Mouse (Mus musculus): ENCODE data around the gene Ccdc188.

- TF ChIP-seq HCFC1 (IDR thresholded peaks at IDR 0.05; ENCODE audit: borderline replicate concordance, insufficient read depth, low read length) (no peak), ZC3H11A (IDR thresholded peaks at IDR 0.05; ENCODE audit: borderline replicate concordance, low read depth, low read length) (no peak)
Measured at GRCm38 (mm10) chr16:18191006-18191405, 26.7 kb upstream of the Ccdc188 start.
